Mouse (Mus musculus): ENCODE measurements around the gene Afg3l1. TPM values are rescaled to one million over a fixed set of nuclear protein-coding genes. Genes with fewer than 3 reads are reported as not detected.
"Not testable (repeated sequence)": the region's sequence is repeated elsewhere in the genome, so short reads cannot be mapped to it uniquely, and the experiment has no call there.

Gene Afg3l1
- 10 to 100 TPM; 36.9 to 40.2 TPM for total RNA-seq (2021)
- long read RNA-seq, full-length matches to known transcripts, result 34 of 44 reads
- long read RNA-seq, partial matches to known transcripts, result 4 of 44 reads
- long read RNA-seq, other reads (novel, unspliced or antisense), result 6 of 44 reads

DNA sequence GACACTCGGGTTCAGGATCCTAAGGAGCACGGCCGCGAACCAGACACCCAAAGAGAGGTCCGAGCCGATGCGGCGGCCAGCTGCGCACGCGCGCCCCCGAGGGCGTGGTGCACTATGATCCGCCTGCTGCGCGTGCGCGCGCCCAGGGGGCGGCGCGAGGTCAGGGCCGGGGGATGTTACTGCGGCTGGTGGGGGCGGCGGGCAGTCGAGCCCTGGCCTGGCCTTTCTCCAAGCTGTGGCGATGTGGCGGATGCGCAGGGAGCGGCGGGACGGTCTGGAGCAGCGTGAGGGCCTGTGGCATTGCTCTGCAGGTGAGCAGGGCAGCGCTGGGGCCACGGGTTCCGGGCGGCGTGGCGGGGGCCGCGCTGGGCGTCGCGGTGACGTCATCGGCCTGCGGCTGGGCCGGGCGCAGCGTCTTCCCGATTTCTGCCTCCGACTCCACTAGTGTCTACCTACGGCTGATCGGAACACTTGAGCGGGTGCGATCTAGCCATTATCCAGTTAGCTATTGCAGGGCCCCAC lies at the start of gene Afg3l1:
TSS of gene Afg3l1 (plus strand) at position 167 of the 522 bp plus-strand sequence.
- peak; percentile 89 to 95 for DNase-seq (ENCODE audit: low spot score in 2 of 2)

DNA sequence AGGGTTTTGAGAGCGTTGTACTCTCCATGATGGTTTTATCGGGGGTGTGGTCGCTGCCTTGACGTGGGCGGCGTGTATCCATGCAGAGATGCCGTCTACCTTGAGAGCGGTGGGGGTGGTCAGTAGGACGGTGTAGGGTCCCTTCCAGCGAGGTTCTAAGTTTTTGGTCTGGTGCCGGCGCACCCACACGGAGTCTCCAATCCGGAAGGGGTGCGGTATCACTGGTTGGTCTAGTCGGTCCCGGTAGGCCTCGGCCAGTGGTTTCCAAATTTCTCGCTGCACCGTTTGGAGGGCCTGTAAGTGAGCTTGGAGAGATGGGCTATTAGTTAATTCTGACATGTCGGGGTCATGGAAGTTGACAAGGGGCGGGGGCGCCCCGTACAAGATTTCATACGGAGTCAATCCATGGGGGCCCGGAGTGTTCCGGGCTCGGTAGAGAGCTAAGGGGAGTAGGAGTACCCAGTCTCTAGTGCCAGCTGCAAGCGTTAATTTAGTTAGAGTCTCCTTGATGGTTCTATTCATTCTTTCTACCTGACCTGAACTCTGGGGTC lies 49.3 kb upstream of the Afg3l1 start:
- no peak for DNase-seq (ENCODE audit: low spot score in 2 of 2)

DNA sequence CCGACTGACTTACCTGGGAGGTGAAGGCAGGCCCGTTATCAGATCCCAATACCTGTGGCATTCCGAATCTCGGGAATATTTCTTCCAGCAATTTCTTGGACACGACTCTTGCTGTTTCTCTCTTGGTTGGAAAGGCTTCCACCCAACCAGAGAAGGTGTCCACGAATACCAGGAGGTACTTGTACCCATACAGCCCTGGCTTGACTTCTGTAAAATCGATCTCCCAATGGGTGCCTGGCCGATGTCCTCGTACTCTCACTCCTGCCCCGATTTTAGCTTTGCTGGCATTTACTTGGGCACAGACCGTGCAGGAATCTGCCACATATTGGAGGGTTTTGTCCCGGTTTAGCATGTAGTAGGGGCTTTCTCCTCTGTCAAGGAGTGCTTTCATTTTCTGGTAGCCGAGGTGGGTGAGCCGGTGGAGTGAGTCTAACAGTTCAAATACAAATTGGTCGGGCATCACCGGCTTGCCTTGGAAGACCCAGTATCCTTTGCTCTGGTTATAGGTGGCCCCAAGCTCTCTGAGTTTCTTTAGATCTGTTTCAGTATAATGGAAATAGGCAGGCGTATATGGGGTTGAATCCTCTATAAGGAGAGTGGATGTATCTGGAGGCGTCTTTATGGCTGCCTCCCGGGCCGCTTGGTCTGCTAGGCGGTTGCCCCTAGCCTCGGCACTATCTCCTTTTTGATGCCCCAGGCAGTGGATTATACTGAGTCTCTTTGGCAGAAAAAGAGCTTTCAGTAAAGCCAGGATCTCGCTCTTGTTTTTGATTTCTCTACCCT lies 48.6 kb upstream of the Afg3l1 start:
- no peak for DNase-seq (ENCODE audit: low spot score in 2 of 2)

DNA sequence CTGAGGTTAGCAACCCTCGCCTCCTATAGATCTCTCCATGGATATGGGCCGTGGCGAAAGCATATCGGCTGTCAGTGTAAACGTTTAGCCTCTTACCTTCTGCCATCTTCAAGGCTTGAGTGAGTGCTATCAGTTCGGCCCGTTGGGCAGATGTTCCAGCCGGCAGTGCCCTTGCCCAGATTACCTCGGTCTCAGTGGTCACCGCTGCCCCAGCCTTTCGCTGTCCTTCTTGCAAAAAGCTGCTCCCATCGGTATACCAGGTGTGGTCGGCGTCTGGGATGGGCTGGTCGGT lies 48.0 kb upstream of the Afg3l1 start:
- DNase-seq (ENCODE audit: low spot score in 2 of 2), result not testable (repeated sequence)

DNA sequence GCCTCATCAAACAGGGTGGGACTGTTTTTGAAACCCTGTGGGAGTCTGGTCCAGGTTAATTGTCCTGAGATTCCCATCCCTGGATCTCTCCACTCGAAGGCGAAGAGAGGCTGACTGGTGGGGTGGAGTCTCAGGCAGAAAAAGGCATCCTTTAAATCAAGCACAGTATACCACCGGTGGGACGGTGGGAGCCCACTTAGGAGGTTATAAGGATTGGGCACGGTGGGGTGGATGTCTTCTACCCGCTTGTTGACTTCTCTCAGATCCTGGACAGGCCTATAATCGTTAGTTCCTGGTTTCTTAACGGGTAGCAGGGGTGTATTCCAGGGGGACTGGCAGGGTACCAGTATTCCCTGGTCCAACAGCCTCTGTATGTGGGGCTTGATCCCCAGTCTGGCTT lies 46.8 kb upstream of the Afg3l1 start:
- DNase-seq (ENCODE audit: low spot score in 2 of 2), result not testable (repeated sequence)

DNA sequence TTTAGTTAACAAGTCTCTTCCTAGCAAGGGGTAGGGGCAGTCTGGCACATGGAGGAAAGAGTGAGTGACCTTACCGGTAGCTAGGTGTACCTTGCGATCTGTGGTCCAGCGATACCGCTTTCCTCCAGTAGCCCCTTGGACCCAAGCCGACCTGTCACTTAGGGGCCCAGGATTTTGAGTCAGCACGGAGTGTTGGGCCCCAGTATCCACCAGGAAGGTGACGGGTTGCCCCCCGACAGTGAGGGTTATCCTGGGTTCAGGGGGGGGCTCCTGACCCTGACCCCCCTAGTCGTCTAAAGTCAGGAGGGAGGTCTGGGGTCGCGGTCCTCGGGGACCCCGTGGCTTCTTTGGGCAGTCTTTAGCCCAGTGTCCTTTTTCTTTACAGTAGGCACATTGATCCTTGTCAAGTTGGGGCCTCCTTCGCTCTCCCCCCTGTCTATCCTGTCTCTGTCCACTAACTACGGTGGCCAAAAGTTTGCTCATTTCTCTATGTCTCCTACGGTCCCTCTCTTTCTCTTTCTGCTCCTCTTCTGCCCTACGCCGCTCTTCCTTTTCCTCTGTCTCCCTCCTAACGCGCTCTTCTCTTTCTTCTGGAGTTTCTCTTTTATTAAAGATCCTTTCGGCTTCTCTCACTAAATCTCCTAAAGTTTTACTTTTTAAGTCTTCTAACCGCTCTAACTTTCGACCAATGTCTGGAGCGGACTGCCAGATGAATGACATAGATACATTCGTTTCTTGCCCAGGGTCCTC lies 45.9 kb upstream of the Afg3l1 start:
- DNase-seq (ENCODE audit: low spot score in 2 of 2), result no peak

DNA sequence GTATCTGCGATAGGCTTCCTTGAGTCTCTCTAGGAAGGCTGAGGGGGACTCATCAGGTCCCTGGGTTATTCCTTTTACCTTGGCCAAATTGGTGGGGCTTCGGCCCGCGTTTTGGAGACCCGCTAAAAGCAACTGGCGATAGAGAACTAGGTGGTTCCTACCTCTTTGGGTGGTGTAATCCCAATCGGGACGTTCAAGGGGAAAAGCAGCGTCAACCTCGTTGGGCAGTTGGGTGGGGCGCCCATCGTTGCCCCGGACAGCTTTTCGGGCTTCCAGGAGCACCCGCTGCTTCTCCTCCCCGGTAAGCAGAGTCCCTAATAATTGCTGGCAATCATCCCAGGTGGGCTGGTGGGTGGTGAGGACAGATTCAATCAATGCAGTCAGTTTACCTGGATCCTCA lies 45.3 kb upstream of the Afg3l1 start:
- DNase-seq (ENCODE audit: low spot score in 2 of 2), result no peak

DNA sequence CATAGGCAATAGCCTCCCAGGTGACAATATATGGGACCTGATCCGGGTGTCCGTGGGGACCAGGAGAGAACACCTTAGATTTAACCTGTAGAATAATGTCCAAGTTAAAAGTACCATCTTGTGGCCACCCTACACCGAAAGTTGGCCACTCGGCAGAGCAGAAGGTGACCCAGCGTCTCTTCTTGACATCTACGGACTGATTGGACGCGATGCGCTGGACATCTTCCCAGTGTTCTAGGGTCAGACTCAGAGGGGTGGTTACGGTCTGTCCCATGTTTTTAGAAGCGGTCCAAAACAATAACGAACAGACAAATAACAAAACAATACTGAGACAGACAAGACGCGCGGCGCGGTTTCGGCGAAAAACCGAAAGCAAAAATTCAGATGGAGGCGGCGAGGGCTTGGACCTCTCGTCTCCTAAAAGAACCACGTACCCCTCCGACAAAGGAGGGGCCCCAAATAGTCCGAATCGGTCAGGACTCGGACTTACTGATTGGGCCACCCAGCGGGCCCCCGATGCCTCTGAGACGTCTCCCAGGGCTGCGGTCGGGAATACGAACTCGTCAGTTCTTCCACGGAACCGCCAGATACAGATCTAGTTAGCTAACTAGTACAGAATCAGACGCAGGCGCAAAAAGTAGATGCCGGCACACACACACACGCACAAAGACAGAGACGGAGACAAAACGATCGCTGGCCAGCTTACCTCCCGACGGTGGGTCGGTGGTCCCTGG lies 44.3 kb upstream of the Afg3l1 start:
- not testable (repeated sequence) for DNase-seq (ENCODE audit: low spot score in 2 of 2)

DNA sequence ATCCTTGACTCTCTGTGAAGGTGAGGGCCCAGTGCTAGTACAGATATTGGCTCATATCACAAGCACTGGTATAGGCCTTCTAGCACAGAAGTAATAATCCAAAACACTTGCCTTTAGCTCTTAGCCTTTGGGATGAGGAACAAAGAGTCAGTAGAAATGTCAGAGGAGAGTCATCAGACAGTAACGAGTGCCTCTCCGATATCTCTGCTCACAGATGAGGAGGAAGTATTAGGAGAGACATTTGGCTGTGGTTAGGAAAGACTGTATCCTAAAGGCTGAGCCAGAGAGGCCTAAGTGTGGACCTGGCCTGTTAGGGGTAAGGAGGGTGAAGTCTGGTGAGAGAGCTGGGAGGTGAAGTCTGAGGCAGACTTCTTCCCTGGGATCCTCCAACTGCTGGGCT lies 35.9 kb upstream of the Afg3l1 start:
- no peak for DNase-seq (ENCODE audit: low spot score in 2 of 2)

DNA sequence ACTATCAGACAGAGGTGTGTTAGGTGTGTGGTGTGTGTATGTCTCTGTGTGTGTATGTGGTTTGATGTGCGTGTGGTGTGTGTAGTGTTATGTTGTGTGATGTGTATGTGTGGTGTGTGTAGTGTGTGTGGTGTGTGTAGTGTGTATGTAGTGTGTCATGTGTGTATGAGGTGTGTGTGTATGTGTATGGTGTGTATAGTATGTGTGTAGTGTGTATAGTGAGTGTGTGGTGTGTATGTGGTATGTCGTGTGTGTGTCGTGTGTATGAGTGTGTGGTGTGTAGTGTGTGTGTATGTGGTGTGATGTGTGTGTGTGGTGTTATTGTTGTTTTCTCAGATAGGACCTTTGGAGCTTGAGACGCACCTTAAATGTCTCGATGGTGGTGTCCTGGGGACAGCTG lies 35.4 kb upstream of the Afg3l1 start:
- DNase-seq (ENCODE audit: low spot score in 2 of 2), result no peak

DNA sequence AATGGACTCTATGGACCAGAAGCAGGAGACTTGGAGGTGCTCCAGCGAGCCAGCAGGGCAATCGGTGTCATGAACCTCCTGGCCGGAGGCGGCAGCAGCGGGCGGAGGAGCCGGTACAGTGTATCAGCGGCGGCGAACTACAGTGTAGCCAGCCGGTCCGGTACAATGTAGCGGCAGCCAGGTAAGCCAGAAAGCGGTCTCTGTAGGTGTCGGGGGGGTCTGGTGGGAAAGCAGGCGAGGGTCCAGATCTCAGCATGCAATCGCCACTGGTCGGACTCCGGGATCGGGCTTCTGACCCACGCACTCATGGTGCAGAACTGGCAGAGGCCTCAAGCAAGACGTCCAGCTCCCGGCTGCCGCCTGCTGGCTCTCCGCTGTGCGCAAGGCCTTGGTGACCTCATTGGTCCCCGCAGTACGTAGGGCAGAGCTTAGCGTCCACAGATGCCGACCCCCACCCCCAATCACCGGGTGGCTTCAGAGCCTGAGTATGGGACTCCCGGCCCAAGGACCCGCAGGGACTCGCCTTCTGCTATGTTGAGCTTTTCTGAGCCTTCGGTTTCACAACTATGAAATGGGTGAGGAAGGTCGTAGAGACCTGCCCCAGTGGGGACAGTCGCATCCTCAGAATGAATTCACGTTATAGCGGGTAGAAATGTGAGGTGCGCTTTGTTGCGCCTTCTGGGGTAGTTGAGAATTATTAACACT lies 34.7 kb upstream of the Afg3l1 start:
- DNase-seq (ENCODE audit: low spot score in 2 of 2), result peak; percentile 93 to 95

DNA sequence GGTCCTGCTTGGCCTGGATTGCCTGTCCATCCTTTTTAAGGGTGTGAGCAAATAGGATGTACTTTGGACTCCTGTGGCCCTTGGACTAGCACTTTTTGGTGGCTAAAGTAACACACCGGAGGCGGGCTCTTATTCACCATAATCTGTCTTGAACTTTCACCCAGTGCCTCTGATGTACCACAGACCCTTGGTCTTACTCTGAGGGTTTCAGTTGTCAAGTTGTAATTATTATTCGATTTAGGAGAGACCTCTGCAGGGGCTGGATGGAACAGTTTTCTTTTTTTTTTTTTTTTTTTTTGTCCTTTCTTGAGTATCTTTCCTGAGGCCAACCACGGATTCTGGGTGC lies 34.2 kb upstream of the Afg3l1 start:
- no peak for DNase-seq (ENCODE audit: low spot score in 2 of 2)

DNA sequence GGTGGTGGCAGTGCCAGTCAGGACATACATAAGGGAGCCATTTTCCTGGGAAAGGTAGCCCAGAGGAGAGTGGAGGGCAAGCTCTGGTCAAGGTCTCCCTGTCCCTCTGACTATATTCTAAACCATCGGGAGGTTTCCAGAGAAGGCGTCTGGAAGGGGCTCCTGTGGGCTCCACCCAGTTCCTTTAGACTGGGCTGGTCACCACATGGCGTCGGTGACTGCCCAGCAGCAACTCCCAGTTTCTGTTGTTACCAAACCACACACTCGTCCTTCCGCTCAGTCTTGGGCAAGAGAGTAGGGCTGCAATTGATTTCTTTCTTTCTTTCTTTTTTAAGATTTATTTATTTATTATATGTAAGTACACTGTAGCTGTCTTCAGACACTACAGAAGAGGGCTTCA lies 33.6 kb upstream of the Afg3l1 start:
- no peak for DNase-seq (ENCODE audit: low spot score in 2 of 2)

DNA sequence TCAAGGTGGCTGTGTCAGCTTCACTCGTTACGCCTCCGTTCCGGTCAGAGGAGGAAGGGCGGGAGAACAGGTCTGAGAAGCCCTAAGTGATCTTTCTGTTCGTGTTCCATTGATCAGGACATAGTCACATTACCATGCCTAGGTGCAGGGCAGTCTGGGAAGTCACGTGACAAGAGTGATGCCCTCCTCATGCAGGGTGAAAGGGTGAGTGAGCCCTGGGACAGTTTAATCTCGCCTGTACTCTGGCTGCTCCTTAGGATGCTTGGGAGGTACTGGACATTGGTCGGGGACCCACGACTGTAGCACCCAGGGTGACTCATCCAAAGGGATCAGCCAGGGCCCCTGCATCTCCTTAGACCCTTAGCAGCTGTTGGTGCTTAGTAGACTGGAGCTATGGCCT lies 31.7 kb upstream of the Afg3l1 start:
- DNase-seq (ENCODE audit: low spot score in 2 of 2), result no peak

DNA sequence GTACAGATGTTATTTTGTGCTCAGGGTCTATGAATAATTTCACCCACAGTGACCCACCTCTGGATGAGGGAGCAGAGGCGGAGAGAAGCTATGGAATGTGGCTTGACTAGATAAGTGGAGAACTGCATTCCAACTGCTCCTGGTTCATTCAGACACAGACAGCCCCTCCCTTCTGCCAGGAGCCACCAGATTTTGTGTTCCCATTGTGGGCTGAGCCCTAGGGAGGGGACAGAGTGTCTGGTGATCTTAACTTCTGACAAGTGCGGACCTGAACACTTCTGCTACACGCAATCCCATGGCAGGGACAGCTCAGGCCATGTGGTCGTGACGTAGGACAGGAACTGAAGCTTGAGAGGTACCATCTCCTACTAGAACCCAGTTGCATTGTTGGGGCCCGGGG lies 30.9 kb upstream of the Afg3l1 start:
- no peak for DNase-seq (ENCODE audit: low spot score in 2 of 2)

DNA sequence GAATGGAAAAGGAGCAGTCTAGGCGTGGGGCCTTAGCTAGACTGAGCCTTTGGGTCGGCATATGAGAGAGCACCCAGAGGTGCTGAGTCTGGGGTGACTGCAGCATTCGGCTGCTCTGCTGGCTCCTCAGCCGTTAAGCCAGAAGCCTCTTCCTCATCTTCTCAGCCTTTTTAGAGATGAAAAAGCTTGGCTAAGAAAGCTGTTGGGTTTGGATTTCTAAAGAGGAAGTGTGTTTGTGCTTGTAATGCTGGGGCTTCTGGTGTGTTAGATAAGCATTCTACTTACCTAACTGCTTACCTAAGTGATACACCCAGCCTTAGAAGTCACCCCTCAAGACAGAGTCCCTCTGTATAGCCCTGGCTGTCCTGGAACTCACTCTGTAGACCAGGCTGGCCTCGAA lies 26.9 kb upstream of the Afg3l1 start:
- DNase-seq (ENCODE audit: low spot score in 2 of 2), result no peak

DNA sequence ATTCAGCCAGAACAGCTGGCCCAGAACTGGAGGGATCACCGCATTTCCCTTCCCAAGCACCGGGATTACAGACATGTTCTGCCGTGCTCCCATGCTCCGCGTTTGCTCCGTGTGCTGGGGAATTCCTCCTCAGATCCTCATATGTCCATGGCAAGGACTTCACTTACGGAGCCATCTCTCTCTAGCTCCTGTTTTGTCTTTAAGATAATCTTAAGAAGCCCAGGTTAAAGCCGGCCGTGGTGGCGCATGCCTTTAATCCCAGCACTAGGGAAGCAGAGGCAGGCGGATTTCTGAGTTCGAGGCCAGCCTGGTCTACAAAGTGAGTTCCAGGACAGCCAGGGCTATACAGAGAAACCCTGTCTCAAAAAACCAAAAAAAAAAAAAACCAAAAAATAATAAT lies 26.0 kb upstream of the Afg3l1 start:
- DNase-seq (ENCODE audit: low spot score in 2 of 2), result not testable (repeated sequence)

DNA sequence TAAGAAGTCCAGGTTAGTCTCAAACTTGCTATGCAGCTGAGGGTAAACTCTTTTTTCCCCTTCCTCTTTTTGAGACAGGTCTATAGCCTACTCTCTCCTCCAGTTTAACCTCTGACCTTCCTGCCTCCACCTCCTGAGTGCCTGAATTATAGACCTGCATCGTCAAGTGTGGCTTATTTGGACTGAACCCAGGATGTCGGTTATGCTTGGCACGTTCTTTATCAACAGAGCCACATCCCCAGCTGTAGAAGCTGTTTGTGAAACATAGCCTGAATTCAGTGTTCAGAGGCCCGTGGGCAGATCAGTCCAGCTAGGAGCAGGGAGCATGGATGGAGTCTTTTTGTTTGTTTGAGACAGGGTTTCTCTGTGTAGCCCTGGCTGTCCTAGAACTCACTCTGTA lies 25.6 kb upstream of the Afg3l1 start:
- no peak for DNase-seq (ENCODE audit: low spot score in 2 of 2)

DNA sequence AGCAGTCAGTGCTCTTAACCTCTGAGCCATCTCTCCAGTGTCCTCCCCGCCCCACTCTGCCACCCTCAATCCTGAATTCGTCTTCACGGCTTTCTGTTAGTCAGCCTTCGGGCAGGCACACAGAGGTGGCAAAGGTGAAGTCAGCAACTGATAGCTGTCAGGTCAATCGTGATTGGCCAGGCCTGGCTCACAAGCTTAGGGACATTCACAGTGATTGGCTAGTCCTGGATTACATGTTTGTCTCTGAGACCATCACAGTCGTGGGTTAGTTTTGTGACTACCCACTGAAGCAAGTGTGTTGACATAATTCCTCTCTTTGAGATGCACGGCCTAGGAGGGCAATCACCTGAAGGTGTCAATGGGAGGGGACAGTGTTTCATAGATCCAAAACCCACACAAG lies 24.4 kb upstream of the Afg3l1 start:
- DNase-seq (ENCODE audit: low spot score in 2 of 2), result no peak

DNA sequence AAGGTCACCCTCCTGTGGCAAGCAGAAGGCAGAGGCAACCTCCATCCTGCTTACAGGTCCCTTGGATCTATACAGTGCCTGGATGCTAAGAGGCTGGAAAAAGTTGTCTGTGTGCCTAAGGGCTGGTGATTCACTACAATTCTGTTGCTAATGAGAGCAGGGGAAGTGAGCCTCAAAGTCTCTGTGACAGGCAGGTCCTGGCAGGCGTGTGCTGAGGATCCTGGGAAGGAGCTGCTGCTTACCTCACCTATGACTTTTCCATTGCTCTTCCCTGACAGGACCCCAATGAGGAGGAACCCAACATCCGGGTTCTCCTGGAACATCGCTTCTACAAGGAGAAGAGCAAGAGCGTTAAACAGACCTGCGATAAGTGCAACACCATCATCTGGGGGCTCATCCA lies 23.8 kb upstream of the Afg3l1 start:
- DNase-seq (ENCODE audit: low spot score in 2 of 2), result no peak

DNA sequence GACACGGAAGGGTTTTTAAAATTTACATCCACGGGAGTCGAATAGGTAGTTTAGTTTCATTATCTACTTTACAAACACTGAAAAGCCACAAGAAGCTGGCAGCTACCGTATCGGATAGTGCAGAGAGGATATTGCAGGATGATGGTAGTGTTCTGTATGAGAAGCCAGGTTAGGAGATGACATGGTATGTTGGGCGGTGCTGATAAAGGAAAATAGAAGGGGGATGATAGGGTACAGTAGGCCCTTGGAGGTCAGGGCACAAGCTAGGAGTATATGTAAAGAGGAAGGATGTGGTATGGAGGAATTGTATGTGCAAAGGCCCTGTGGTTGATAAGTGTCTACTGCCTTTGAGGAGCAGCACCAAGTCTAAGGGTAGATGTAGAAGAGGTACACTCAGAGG lies 23.1 kb upstream of the Afg3l1 start:
- DNase-seq (ENCODE audit: low spot score in 2 of 2), result no peak

Data from layer of hippocampus, postnatal 10 days (tissue).